Mouse (Mus musculus) adrenal gland, postnatal 36 days (tissue): ENCODE data around the gene Vangl1. TPM values are rescaled to one million over a fixed set of nuclear protein-coding genes. Genes with fewer than 3 reads are reported as not detected.
"Not testable (repeated sequence)": the region's sequence is repeated elsewhere in the genome, so short reads cannot be mapped to it uniquely, and the experiment has no call there.

Experiments
- DNase-seq, 2 experiments: peaks; one replicate each; pipeline ENCODE4 v3.0.0; 2021; ENCODE audit warnings: mixed read lengths in 1 of 2
- total RNA-seq, 2 experiments: library from RNA; stranded (reverse); gene quantifications; 2 replicates each; pipeline ENCODE4 v1.2.3; 2021

Vangl1 gene
- total RNA-seq, 2 experiments from 2014 or later: 30.4 to 33.9 TPM

DNA sequence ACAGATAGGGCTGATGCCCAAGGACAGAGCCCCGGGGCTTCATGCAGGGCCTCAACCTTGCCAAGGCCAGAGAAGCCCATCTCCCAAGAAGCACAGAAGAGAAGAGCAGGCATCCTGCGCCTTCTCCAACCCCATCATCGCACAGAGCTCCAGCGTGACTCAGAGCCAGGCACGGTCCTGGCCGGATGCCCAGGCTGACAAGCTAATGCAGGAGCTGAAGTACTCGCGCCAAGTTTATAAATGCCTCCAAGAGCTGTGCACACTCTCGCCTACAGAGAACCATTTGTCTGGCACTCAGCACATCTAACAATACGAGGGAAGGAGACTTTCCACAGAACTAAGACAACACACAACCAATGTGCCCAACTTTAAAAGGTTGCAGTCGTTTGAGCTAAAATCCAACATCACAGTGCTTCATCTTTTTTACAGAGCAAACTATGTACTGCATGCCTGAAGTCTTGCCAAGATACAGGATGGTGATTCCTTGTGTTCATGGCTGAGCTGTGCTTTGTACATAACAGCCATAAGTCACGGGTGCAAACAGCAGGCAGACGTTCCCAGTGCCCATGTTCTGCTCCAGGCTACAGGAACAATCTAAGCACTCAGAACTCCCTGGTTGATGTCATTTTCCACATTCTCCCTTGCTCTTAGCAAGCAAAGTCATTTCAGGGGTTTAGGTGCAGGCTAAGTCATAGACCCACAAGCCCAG is 35.1 kb downstream of the Vangl1 start:
- DNase-seq: peak; percentile 98

DNA sequence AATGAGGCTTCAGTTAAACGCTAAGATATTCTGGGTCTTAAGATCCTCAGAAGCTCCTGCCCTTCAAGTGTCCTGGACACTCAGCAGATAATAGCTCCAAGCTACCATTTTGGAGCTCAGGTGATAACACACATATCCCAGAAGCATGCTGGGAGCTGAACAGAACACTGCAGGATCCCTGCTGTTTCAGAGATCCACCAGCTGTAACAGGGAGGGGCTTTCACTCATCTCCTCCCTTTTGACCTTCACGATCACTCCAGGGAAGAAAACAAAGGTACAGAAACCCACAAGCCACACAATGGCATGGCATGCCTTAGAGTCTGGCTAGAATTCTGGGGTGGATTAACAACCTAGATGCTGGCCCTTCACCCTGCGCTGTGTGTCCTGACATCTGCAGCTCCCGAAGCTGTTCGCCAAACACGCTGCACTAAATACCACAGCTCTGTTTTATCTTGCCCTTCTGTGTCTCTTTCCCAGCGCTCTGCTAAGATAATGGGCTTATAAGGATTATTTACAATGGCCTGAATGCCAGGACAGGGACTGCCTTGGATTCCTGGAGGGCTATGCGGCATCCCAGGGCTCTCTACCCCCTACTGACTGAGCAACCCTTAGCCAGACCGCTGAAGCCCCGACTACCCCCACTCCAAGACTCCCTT is 36.8 kb downstream of the Vangl1 start:
- DNase-seq: no peak

DNA sequence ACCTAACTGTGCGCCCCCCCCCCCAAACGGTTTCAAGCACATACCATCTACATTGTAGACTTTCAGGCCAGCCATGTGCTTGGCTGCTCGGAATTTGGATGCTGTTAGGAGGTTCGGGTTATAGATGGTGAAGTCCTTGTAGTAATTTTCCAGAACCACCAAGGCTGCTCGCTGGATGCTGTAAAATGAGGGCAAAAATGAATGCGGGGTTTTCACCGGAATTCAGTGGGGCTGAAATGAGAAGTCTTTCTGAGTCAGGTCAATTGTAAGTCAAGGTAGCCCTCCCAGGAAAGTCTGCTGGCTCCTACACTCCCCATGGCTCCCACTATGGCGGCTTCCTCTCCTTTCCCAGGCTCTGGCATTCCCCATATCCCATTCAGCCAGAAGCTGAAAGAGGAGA is 37.7 kb downstream of the Vangl1 start:
- no peak for DNase-seq

- DNase-seq: no peak
Measured at GRCm38 (mm10) chr3:102166287-102166620, 38.2 kb downstream of the Vangl1 start.

GRCm38 (mm10) chr3:102165536-102166286 is 38.8 kb downstream of the Vangl1 start:
- DNase-seq: no peak

GRCm38 (mm10) chr3:102164911-102165310 is 39.6 kb downstream of the Vangl1 start:
- DNase-seq: no peak

- not testable (repeated sequence) for DNase-seq
Measured at GRCm38 (mm10) chr3:102163861-102164260, 40.6 kb downstream of the Vangl1 start.

DNA sequence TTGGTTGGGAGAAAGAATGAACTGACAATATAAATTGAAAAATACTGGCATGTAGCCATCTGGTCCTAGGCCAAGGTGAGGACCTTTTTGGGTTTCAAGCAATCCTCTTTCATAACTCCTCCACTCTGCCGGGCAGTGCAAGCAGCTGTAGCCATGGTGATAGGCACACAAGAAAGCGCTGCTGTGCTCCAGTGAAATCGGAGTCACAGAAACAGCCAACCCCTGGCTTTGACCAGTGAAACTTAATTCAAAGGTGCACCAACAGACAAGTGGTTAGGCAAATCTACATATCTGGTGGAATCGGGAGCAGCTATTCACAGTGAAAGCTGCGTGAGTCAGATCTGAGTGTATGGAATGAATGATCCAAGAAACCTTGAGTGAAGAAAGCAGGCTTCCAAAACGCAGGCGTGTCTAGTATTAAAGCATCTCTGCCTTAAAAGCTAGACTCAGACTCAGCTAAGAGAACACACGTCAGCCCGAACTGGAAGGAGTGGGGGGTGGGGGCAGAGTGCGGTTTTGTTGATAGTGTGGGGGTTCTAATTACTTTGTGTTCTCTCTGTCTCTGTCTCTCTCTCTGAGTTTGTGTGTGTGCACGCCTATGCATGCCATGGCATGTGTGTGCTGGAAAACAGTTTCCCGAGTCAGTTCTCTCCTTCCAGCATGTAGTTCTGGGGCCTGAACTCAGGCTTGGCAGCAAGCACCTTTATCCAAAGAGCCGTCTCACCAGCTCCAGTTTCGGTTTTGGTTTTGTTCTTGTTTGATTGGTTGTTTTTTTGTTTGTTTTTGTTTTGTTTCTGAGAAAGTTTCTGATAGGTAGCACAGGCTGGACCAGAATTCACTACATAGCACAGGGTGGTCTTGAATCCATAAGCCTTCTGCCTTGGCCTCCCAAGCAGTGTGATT is 44.8 kb downstream of the Vangl1 start:
- DNase-seq: peak; percentile 59 to 66

- peak; percentile 59 to 64 for DNase-seq
Measured at GRCm38 (mm10) chr3:102158759-102159422, 45.6 kb downstream of the Vangl1 start.

DNA sequence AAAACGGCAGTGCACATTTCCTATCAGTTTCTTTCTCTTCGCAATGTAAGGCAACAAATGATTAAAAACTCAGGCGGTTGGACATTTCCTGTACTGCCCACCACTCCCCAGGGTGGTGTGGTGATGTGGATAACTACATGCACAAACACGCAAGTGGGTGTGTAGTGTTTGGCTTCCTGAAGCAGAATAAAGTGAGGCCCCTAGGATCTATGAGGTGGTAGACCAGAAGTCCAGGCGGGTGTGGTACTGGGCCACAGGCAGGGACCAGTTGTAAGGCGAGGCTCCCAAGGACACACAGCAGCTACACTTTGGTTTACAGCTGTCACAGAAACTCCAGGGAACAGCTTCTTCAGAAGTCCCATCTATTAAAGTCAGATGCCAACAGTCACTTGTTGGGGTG is 46.8 kb downstream of the Vangl1 start:
- DNase-seq: no peak

DNA sequence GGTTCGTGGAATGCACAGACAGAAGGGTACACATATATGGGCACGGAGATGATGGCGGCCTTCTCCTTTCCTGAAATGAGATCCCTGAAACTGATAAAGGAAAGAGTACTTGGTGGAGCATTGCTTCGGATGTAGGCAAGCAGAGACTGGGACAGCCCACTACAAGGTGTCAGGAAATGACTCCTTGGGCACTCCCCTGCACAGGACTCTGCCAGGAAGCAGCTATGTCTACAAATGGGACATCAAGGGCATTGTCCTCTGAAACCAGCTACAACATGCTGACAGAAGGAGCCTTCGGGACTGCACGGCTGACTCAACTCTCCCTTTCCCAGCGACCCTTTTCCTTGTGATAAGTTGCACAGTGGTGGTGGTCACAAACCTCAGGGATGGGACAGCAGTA is 47.8 kb downstream of the Vangl1 start:
- DNase-seq: no peak

- DNase-seq: no peak
Measured at GRCm38 (mm10) chr3:102154107-102154506, 50.4 kb downstream of the Vangl1 start.

DNA sequence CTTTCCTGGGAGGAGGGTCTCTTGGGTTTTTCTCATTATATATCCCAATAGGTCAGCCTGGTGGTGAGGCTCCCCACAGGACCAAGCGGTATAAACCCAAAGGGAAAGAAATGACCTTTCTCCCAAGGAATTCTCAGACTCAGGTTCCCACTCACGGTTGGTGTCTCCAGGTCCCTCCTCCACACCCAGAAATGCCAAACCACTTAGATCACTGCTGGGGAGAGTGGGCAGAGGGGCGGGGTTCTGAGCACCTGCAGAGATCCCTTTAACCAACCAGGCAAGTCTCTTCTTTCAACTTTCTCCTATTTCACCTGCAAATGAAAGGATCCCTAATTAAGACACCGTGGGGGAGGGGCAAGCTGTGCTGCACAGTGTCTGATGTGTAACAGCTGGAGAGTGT is 51.6 kb downstream of the Vangl1 start:
- DNase-seq: no peak

- no peak for DNase-seq
Measured at GRCm38 (mm10) chr3:102152471-102152870, 52.0 kb downstream of the Vangl1 start.

GRCm38 (mm10) chr3:102151850-102152249 is 52.6 kb downstream of the Vangl1 start:
- no peak for DNase-seq

GRCm38 (mm10) chr3:102149941-102150340 is 54.6 kb downstream of the Vangl1 start:
- no peak for DNase-seq

GRCm38 (mm10) chr3:102147189-102147588 is 57.3 kb downstream of the Vangl1 start:
- no peak for DNase-seq

DNA sequence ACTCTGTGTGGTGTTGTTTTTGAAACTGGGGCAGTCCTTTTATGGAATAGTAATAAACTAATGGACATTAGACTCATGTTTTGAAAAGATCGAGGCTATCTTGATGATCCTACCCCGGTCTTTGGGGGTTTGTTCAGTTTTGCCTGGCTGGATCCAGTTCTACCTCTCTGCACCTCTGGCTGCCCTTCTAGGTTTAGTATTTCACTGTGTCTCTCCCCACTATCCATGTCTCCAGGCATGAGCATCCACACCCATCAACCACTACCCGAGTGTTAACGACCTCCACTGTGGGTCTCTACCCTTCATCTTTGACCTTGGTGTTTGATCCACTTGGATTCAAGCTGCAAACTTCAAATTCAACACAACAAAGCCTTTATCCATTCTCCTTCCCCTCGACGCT is 58.1 kb downstream of the Vangl1 start:
- no peak for DNase-seq

DNA sequence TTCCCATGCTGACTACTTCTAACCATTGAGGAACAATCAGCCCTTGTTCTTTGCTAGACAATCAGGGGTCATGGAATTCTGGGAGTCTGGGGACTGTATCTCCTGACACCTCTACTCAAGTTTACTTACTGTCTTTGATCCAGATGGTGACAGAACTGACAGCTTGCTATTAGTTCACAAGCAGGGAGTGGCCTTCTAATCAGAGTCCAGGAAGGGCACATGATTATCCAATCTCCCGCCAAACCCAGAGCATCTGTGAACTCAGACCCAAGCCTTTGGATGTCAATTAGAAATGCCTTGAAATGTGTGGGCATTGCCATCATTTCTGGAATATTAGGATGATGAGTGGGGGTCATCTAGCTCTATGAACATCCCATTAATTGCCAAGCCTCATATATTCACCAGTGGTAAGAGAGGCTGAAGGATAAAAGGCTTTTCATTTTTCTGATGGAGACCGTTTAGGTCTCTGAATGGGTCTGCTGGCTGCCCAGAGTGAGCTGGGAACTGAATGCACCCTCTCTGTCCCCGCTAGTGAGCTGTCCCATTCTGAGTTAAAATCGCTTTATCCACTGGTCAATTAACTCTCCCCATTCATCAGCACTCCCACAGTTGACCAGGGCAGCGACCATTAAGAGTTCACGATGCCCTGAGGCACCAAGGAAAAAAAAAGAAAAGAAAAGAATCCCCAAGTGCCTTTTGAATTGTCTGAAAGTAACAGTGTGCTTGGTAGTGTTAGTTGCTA is 58.7 kb downstream of the Vangl1 start:
- no peak for DNase-seq

DNA sequence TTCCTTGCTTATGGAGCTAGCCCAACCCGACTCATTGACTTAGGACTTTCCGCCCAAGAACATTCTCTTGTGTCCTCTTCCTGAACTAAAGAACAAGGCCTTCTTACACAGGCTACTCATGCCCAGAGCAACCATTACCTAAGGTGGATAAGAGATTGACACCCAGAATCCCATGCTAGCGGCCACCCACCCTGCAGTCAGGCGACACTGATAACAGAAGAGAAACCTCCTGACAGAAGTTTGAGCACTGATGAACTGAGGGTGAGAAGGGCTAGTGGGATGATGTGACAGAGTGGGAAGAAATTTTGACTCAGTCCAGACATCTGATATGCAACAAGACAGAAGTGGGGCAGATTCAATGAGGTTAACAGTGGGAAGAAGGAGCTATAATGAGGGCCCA is 60.1 kb downstream of the Vangl1 start:
- no peak for DNase-seq

DNA sequence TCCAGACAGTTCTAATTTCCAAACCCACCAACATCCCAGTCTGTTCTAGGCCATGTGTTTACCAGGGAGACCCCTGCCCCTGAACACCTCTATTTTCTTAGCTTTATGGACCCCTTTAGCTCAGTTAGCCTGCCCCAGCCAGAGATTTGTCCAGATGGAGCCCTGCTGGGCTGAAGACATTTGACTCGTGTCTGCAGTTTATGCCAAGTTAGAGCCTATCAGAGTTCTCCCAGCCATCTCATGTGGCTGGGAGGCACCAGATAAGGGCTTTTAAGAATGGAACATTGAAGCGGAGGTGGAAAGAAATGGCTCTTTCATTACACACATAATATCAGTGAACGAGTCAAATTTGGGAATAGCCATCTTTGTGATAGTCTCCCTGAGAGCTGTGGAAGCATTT is 61.0 kb downstream of the Vangl1 start:
- DNase-seq: no peak
